Mouse (Mus musculus): ENCODE measurements around the gene Ptprq.

Ptprq gene

DNA sequence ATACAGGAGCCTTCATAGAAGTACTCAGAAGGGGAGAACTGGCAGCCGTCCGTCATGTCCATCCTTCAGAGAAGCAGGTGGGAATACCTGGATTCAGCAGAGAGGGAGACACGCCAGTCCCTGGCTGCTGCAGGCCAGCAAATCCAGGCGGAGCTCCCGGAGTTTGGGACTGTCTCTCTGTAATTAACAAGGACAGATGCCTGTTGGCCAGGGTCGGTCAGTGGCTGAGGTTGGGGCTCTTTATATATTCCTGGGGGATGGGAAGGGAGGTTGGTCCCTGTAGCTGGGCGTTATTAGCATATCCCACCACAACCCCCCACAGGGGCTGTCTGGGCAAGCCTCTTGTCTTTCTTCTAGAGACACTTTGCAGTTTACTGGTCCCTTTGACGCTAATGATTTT, 234.0 kb downstream of the Ptprq start, which contains the start of gene Myf5:
Gene Myf5, minus strand, starts transcription at position 265 of the 400 bp plus-strand sequence.
- DNase-seq: no peak

DNA sequence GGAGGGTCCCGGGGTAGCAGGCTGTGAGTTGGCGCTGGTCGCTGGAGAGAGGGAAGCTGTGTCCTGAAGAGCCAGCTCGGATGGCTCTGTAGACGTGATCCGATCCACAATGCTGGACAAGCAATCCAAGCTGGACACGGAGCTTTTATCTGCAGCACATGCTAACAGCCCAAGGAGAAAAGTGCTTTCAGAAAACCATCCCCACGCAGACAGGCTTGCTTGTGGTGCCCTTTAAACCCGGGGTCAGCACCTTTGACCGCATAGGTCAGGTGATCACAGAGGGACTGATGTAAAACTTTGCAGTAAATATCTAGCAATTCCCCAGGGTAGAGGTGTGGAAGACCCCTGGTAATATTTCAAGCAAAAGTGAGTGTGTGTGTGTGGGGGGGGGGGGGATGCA, 235.8 kb downstream of the Ptprq start:
- DNase-seq: no peak

DNA sequence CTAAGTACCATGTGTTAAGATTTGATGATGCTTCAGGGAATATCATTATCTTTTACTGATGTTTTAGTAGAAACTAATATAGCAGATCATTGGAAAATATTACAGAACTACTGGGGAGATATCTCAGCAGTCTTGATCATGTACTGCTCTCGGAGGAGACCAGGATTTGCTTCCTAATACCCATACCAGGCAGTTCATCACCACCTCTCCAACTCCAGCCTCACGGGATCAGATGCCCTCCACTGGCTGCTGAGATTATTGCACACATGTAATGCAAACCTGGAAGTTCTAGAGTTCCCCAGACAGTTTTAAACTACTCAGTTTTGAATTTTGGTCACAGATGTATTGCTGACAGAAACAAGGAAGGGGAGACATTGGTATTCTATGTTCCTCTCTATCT, 246.4 kb downstream of the Ptprq start:
- DNase-seq: peak; percentile 7

DNA sequence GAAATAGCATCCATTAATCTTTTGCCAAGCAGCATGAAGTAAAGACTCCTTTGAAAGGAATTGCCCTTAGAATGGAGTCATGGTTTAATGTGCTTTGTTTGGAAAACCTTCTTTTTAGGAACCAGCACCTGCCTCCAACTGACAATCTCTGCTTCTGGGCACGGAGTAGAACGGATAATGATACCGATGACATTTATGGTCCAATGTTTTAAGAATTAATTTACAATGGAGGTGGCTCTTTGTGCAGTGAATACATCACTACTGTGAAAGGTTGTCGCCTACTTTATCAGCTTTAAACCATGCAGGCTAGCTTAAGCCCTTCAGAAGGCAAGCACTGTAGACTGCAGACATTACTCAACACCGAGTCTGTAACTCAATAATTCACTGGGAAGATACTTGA, 248.1 kb downstream of the Ptprq start:
- no peak for DNase-seq

DNA sequence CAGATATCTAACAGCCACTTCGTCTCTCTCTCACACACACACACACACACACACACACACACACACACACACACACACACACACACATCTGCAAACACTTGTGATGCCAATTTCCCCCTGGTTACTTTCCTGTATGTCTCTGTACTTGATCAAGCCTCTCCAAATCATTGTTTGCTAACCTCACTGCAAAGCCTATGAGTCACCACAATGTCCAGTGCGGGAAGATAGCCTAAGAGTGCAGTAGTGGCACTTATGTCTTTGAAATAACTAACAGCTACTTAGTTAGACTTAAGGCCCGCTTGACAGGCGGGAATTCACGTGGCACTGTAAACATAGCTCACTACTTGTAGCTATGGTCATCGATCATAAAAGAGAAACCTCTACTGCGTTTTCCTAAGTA, 252.0 kb downstream of the Ptprq start:
- DNase-seq: no peak

Measured in kidney, postnatal 10 days (tissue).